8 mouse cellular contexts compared by ENCODE assay signal in genomic region chr7:45129318-45129717, GRCm38 (mm10). TPM values are rescaled to one million over a fixed set of nuclear protein-coding genes. Genes with fewer than 3 reads are reported as not detected.
DNase-seq lines count a peak whose midpoint lies in the region; ATAC-seq and TF ChIP-seq lines count a peak whose summit lies in the region.

No protein-coding gene starts in this region.

- H3K36me3 ChIP-seq in embryonic facial prominence, embryonic 11.5 days (replicated peaks; ENCODE audit: control insufficient read depth, insufficient read depth, low read depth, low read length): peaks cover 5% of the 10 kb centered on the region
- H3K36me3 ChIP-seq in hindbrain, embryonic 11.5 days (ENCODE audit: control insufficient read depth, insufficient read depth, low read length): peaks cover 21% of the 10 kb centered on the region
- H3K36me3 ChIP-seq in liver, embryonic 15.5 days (replicated peaks): peaks cover 35% of the 10 kb centered on the region
- no peaks in the 10 kb centered on the region for H3K36me3 ChIP-seq in testis, adult 2 months (ENCODE audit: control insufficient read depth, insufficient read depth, low read length)

- no peaks in the 10 kb centered on the region for H3K9me3 ChIP-seq in embryonic facial prominence, embryonic 11.5 days (replicated peaks; ENCODE audit: control insufficient read depth, low read length)
- H3K9me3 ChIP-seq in hindbrain, embryonic 11.5 days (ENCODE audit: control insufficient read depth, low read length): no peaks in the 10 kb centered on the region
- no peaks in the 10 kb centered on the region for H3K9me3 ChIP-seq in liver, embryonic 15.5 days (replicated peaks)

- no peak for DNase-seq in lung, adult 2 months
- no peak for DNase-seq in lung, postnatal 25 days (ENCODE audit: low spot score)
- peak; percentile 70 for DNase-seq in embryonic facial prominence, embryonic 11.5 days (ENCODE audit: low spot score)
- peak; percentile 80 for DNase-seq in hindbrain, embryonic 11.5 days (ENCODE audit: low spot score)
- DNase-seq in left cerebral cortex, postnatal 36 days (ENCODE audit: low spot score in 2 of 2): no peak
- no peak for DNase-seq in frontal cortex, postnatal 14 days (ENCODE audit: low spot score in 2 of 2)

- intact Hi-C loops in left cerebral cortex, postnatal 36 days (cut with DNase I): no loop called here

- peak overlapping the region; percentile 64 for H3K4me2 ChIP-seq in embryonic facial prominence, embryonic 11.5 days (ENCODE audit: low read depth, low read length)
- H3K4me2 ChIP-seq in hindbrain, embryonic 11.5 days (replicated peaks; ENCODE audit: low read depth, low read length): peak overlapping the region; percentile 45
- H3K4me2 ChIP-seq in liver, embryonic 15.5 days: peak overlapping the region; percentile 94

- H3K9ac ChIP-seq in embryonic facial prominence, embryonic 11.5 days (replicated peaks; ENCODE audit: low read length): peak overlapping the region; percentile 79
- H3K9ac ChIP-seq in hindbrain, embryonic 11.5 days (ENCODE audit: low read depth, low read length): peak overlapping the region; percentile 70
- peak overlapping the region; percentile 74 for H3K9ac ChIP-seq in liver, embryonic 15.5 days

- ATAC-seq in embryonic facial prominence, embryonic 11.5 days (replicated peaks; ENCODE audit: insufficient number of reproducible peaks, low FRiP score, low TSS enrichment, low read depth): no peak; the same call in 1 of the 2 replicates
- no peak for ATAC-seq in hindbrain, embryonic 11.5 days (ENCODE audit: low FRiP score)
- ATAC-seq in liver, embryonic 15.5 days (ENCODE audit: insufficient read depth): peak; percentile 3

- H3K27ac ChIP-seq in embryonic facial prominence, embryonic 11.5 days (replicated peaks; ENCODE audit: low read depth, low read length): peak overlapping the region; percentile 90
- H3K27ac ChIP-seq in hindbrain, embryonic 11.5 days (ENCODE audit: low read depth, low read length): peak overlapping the region; percentile 93
- peak overlapping the region; percentile 91 for H3K27ac ChIP-seq in liver, embryonic 15.5 days (replicated peaks)
- peak overlapping the region; percentile 95 for H3K27ac ChIP-seq in testis, adult 2 months (ENCODE audit: control insufficient read depth, insufficient read depth, low read depth, low read length)

- peak overlapping the region; percentile 67 for H3K4me3 ChIP-seq in lung, adult 2 months (replicated peaks; ENCODE audit: extremely low read depth, low read depth, low read length)
- peak overlapping the region; percentile 52 for H3K4me3 ChIP-seq in embryonic facial prominence, embryonic 11.5 days (ENCODE audit: low read depth, low read length)
- peak overlapping the region; percentile 38 for H3K4me3 ChIP-seq in hindbrain, embryonic 11.5 days (ENCODE audit: low read depth, low read length)
- H3K4me3 ChIP-seq in liver, embryonic 15.5 days (replicated peaks): peak overlapping the region; percentile 89
- H3K4me3 ChIP-seq in testis, adult 2 months (ENCODE audit: control insufficient read depth, low read depth, low read length): peak overlapping the region; percentile 89

- peaks cover 10% of the 10 kb centered on the region for H3K4me1 ChIP-seq in lung, adult 2 months (ENCODE audit: control insufficient read depth, insufficient read depth, low read length)
- no peaks in the 10 kb centered on the region; the same call in 1 of the 2 replicates for H3K4me1 ChIP-seq in embryonic facial prominence, embryonic 11.5 days (ENCODE audit: control insufficient read depth, insufficient read depth, low read length)
- peaks cover 8% of the 10 kb centered on the region for H3K4me1 ChIP-seq in hindbrain, embryonic 11.5 days (replicated peaks; ENCODE audit: control insufficient read depth, insufficient read depth, low read length)
- H3K4me1 ChIP-seq in liver, embryonic 15.5 days (replicated peaks): peaks cover 57% of the 10 kb centered on the region
- H3K4me1 ChIP-seq in testis, adult 2 months (ENCODE audit: control insufficient read depth, insufficient read depth, low read length): peaks cover 14% of the 10 kb centered on the region

- 2% methylated on average over 17 of the region's 17 CpGs for WGBS in lung, adult 2 months
- WGBS in embryonic facial prominence, embryonic 11.5 days: under 1% methylated on average over 17 of the region's 17 CpGs
- WGBS in hindbrain, embryonic 11.5 days: under 1% methylated on average over 17 of the region's 17 CpGs
- WGBS in liver, embryonic 15.5 days (ENCODE audit: insufficient replicate concordance): under 1% methylated on average over 17 of the region's 17 CpGs

- TF ChIP-seq POLR2A in lung, adult 2 months (IDR thresholded peaks at IDR 0.05; ENCODE audit: borderline replicate concordance, extremely low read depth, low read depth, low read length): no peak
- no peak; the same call in 1 of the 2 replicates for TF ChIP-seq POLR2A in testis, adult 2 months (IDR thresholded peaks at IDR 0.05; ENCODE audit: control insufficient read depth, low read depth, low read length)

- TF ChIP-seq CTCF in lung, adult 2 months (IDR thresholded peaks at IDR 0.05; ENCODE audit: insufficient read depth, low read length): no peak
- TF ChIP-seq CTCF in testis, adult 2 months (IDR thresholded peaks at IDR 0.05; ENCODE audit: control insufficient read depth, insufficient read depth, insufficient replicate concordance, low read depth, low read length): no peak

- H3K27me3 ChIP-seq in embryonic facial prominence, embryonic 11.5 days (ENCODE audit: control insufficient read depth, insufficient read depth, low read length): no peaks in the 10 kb centered on the region
- no peaks in the 10 kb centered on the region for H3K27me3 ChIP-seq in hindbrain, embryonic 11.5 days (ENCODE audit: control insufficient read depth, insufficient read depth, low read length)
- H3K27me3 ChIP-seq in liver, embryonic 15.5 days: no peaks in the 10 kb centered on the region
- no peaks in the 10 kb centered on the region for H3K27me3 ChIP-seq in testis, adult 2 months (ENCODE audit: control insufficient read depth, insufficient read depth, low read length)

RNA-seq across cellular contexts. Expression of gene Rpl13a, which starts 0.8 kb away (rescaled TPM):
- 1,255 and 1,630 TPM in 2 replicates for polyA plus RNA-seq in lung, adult 2 months (2012; rRNA removed)
- polyA plus RNA-seq in embryonic facial prominence, embryonic 11.5 days (2014; fragmentation: Nextera tagmentation; extraction: Ambion mirVana): 1,418 and 1,436 TPM in 2 replicates
- polyA plus RNA-seq in hindbrain, embryonic 11.5 days (2014; fragmentation: Nextera tagmentation; extraction: Ambion mirVana): 1,145 and 1,168 TPM in 2 replicates
- polyA plus RNA-seq in liver, embryonic 15.5 days (2015; fragmentation: Nextera tagmentation; extraction: Ambion mirVana): 534 and 633 TPM in 2 replicates
- polyA plus RNA-seq in testis, adult 2 months (2012; rRNA removed): 859 and 869 TPM in 2 replicates
- 100 to 1,000 TPM; 614 to 796 TPM for total RNA-seq in left cerebral cortex, postnatal 36 days (2021)

RNA-seq across cellular contexts. Expression of gene Rps11, which starts 5.1 kb away (rescaled TPM):
- 125 and 221 TPM in 2 replicates for polyA plus RNA-seq in lung, adult 2 months (2012; rRNA removed)
- polyA plus RNA-seq in embryonic facial prominence, embryonic 11.5 days (2014; fragmentation: Nextera tagmentation; extraction: Ambion mirVana): 1,561 and 1,602 TPM in 2 replicates
- 1,346 and 1,389 TPM in 2 replicates for polyA plus RNA-seq in hindbrain, embryonic 11.5 days (2014; fragmentation: Nextera tagmentation; extraction: Ambion mirVana)
- polyA plus RNA-seq in liver, embryonic 15.5 days (2015; fragmentation: Nextera tagmentation; extraction: Ambion mirVana): 673 and 768 TPM in 2 replicates
- polyA plus RNA-seq in testis, adult 2 months (2012; rRNA removed): 169 and 192 TPM in 2 replicates
- total RNA-seq in left cerebral cortex, postnatal 36 days (2021): 100 to 1,000 TPM; 405 to 466 TPM

RNA-seq across cellular contexts. Expression of gene Gm45713, which starts 6.7 kb away (rescaled TPM):
- 3.1 TPM in 2 replicates for polyA plus RNA-seq in lung, adult 2 months (2012; rRNA removed)
- 0.20 TPM in 1 of 2 replicates, not detected in the other for polyA plus RNA-seq in embryonic facial prominence, embryonic 11.5 days (2014; fragmentation: Nextera tagmentation; extraction: Ambion mirVana)
- polyA plus RNA-seq in hindbrain, embryonic 11.5 days (2014; fragmentation: Nextera tagmentation; extraction: Ambion mirVana): 0.47 TPM in 1 of 2 replicates, not detected in the other
- polyA plus RNA-seq in liver, embryonic 15.5 days (2015; fragmentation: Nextera tagmentation; extraction: Ambion mirVana): 0.10 TPM in 1 of 2 replicates, not detected in the other
- 0.06 and 0.41 TPM in 2 replicates for polyA plus RNA-seq in testis, adult 2 months (2012; rRNA removed)
- not detected for total RNA-seq in left cerebral cortex, postnatal 36 days (2021)

RNA-seq across cellular contexts. Expression of gene Flt3l, which starts 6.9 kb away (rescaled TPM):
- 151 and 195 TPM in 2 replicates for polyA plus RNA-seq in lung, adult 2 months (2012; rRNA removed)
- 0.52 and 0.67 TPM in 2 replicates for polyA plus RNA-seq in embryonic facial prominence, embryonic 11.5 days (2014; fragmentation: Nextera tagmentation; extraction: Ambion mirVana)
- polyA plus RNA-seq in hindbrain, embryonic 11.5 days (2014; fragmentation: Nextera tagmentation; extraction: Ambion mirVana): 1.5 and 1.6 TPM in 2 replicates
- 3.4 and 3.7 TPM in 2 replicates for polyA plus RNA-seq in liver, embryonic 15.5 days (2015; fragmentation: Nextera tagmentation; extraction: Ambion mirVana)
- 3.8 and 3.9 TPM in 2 replicates for polyA plus RNA-seq in testis, adult 2 months (2012; rRNA removed)
- total RNA-seq in left cerebral cortex, postnatal 36 days (2021): 1 to 10 TPM; 3.7 to 6.1 TPM

RNA-seq across cellular contexts. Expression of gene Pih1d1, which starts 24.8 kb away (rescaled TPM):
- 46.9 and 50.1 TPM in 2 replicates for polyA plus RNA-seq in lung, adult 2 months (2012; rRNA removed)
- 102 and 104 TPM in 2 replicates for polyA plus RNA-seq in embryonic facial prominence, embryonic 11.5 days (2014; fragmentation: Nextera tagmentation; extraction: Ambion mirVana)
- 105 TPM in 2 replicates for polyA plus RNA-seq in hindbrain, embryonic 11.5 days (2014; fragmentation: Nextera tagmentation; extraction: Ambion mirVana)
- polyA plus RNA-seq in liver, embryonic 15.5 days (2015; fragmentation: Nextera tagmentation; extraction: Ambion mirVana): 42.2 and 46.8 TPM in 2 replicates
- polyA plus RNA-seq in testis, adult 2 months (2012; rRNA removed): 258 and 295 TPM in 2 replicates
- 10 to 100 TPM; 44.8 to 53.6 TPM for total RNA-seq in left cerebral cortex, postnatal 36 days (2021)

Comparison
In these comparisons a context has a peak if more than half of its experiments do, and no peak if none do; other contexts are left out.
1. DNase-seq: peak in embryonic facial prominence, embryonic 11.5 days (single experiment) and hindbrain, embryonic 11.5 days (single experiment); none in lung, adult 2 months (single experiment), lung, postnatal 25 days (single experiment), left cerebral cortex, postnatal 36 days (0 of 2) and frontal cortex, postnatal 14 days (0 of 2).
2. H3K4me3 ChIP-seq: peak in every context shown above with its lines; median percentile 89 in liver, embryonic 15.5 days; 89 in testis, adult 2 months; 67 in lung, adult 2 months; 52 in embryonic facial prominence, embryonic 11.5 days; 38 in hindbrain, embryonic 11.5 days.
3. Peak in every context shown above with its lines, with median percentiles within 50 percentile points of each other: H3K27ac ChIP-seq, H3K4me2 ChIP-seq and H3K9ac ChIP-seq.